In genomic region chr3:27696449-27696797, GRCm38 (mm10) we compare ENCODE assay signal across 11 mouse cellular contexts.
"Had no signal": no experiment of that assay in that cellular context is flagged by ENCODE, and none has a peak within 500 bp of the region (broad histone marks: within the 10 kb centered on the region; RNA-seq: fewer than 3 reads in every experiment).

No protein-coding gene starts in this region.

- H3K27ac ChIP-seq: limb, embryonic 13.5 days; liver, embryonic 14.5 days; neural tube, embryonic 12.5 days had no signal

- ATAC-seq: intestine, embryonic 16.5 days had no signal

- H3K27me3 ChIP-seq: limb, embryonic 13.5 days; neural tube, embryonic 12.5 days had no signal

- H3K4me2 ChIP-seq: neural tube, embryonic 12.5 days had no signal

- H3K9me3 ChIP-seq: limb, embryonic 13.5 days; neural tube, embryonic 12.5 days had no signal

- H3K4me3 ChIP-seq: limb, embryonic 13.5 days; neural tube, embryonic 12.5 days had no signal

- H3K9ac ChIP-seq: limb, embryonic 13.5 days; liver, embryonic 14.5 days; neural tube, embryonic 12.5 days had no signal

- H3K36me3 ChIP-seq: limb, embryonic 13.5 days; neural tube, embryonic 12.5 days had no signal

- H3K4me1 ChIP-seq: neural tube, embryonic 12.5 days had no signal

- DNase-seq: kidney, postnatal 14 days; layer of hippocampus, adult 9-11 months; left cerebral cortex, postnatal 4 days; lung, adult 18-20 months; midbrain, embryonic 14.5 days; retina, postnatal 1 day; right cerebral cortex, postnatal 25 days had no signal
